Mouse (Mus musculus): ENCODE measurements around the gene Lhpp. TPM values are rescaled to one million over a fixed set of nuclear protein-coding genes. Genes with fewer than 3 reads are reported as not detected.

The Lhpp gene
- polyA plus RNA-seq, 1 experiment from 2014 or later = 17.7 TPM

DNA sequence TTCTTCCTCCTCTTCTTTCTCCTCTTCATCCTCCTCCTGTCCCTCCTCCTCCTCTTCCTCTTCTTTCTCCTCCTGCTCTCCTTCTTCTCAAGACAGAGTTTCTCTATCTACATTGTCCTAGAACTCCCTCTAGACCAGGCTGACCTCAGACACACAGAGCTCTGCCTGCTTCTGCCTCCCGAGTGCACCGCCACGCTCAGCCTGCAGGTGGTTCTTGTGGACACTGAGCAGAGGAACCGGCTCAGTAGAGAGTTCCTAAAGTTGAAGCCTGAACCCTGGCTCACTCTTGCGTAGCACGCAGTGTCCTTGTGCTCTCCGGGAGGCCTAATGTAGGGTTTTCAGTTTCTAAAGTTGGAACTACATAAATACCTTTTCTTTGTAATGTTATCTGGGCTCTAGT lies 94.7 kb downstream of the Lhpp start:
- WGBS = 90% methylated on average over 7 of the region's 7 CpGs
- ATAC-seq (ENCODE audit: low FRiP score) = no peak
- Histone ChIP-seq H3K4me1 (0 out of 2 replicates have a peak, but pooled peaks cover under 1% of the 10 kb centered on the region), H3K27me3 (no peaks in the 10 kb centered on the region), H3K4me2 (replicated peaks) (no peak overlapping the region), H3K9ac (no peak overlapping the region), H3K4me3 (no peak overlapping the region), H3K9me3 (replicated peaks) (no peaks in the 10 kb centered on the region), H3K27ac (no peak overlapping the region), H3K36me3 (no peaks in the 10 kb centered on the region)

DNA sequence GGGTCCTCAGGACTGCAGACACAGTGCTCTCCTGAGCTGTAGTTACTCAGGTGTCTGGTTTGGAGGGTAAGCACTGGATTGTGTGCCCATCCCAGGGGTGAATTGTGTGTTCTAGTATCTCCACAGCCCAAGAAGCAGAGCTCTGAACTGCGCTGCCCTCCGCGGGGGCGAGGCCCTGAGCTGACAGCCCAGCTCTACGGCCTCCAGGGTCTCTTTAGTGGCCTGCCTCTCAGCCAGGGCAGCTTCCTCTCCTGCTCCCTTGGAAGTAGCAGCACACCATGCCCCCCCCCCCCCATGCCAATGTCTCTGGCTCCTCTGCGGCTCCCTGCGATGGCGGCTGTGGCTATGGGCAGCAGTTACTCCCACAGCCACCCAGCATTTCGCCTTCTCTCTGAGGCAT lies 101.1 kb downstream of the Lhpp start:
- peaks cover 36% of the 10 kb centered on the region for H3K4me1 ChIP-seq
- peaks cover 15% of the 10 kb centered on the region for H3K36me3 ChIP-seq
- H3K27ac ChIP-seq = peak overlapping the region; percentile 52
- H3K4me2 ChIP-seq (replicated peaks) = no peak overlapping the region
- H3K9me3 ChIP-seq (replicated peaks) = no peaks in the 10 kb centered on the region
- no peaks in the 10 kb centered on the region for H3K27me3 ChIP-seq
- 0 out of 2 replicates have a peak, but pooled peaks have one; percentile 11 for ATAC-seq (ENCODE audit: low FRiP score)
- 84% methylated on average over 9 of the region's 9 CpGs for WGBS
- H3K9ac ChIP-seq = no peak overlapping the region
- no peak overlapping the region for H3K4me3 ChIP-seq

DNA sequence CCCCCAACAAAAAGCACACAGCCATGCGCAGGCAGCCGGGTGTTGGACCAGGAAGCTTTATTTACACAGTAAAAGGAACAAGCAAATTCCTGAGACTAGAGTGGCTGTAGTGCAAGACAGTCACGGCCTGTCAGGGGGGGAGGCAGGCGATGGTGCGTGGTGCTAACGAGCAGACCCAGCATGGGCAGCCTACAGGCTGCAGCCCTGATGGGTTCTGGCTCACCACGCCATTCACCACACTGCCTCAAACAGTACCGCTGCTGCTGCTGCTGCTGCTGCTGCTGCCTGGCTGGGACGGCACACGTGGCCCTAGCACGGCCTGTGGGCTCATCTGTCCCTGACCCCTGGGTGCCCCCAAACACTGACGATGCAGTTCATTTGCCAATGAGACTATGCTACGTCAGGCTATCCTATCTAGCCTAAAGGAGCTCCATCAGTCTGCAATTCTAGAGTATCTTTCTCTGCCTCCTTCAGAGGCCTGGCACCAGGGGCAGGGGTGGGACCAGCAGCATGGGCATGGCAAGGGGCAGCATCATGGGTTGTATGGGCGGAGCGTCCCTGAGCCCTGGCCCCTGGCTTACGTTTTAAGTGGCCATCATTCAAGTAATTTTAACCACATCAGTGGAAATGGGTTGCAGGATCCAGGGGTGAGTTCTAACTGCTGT lies 101.7 kb downstream of the Lhpp start:
- no peaks in the 10 kb centered on the region for H3K9me3 ChIP-seq (replicated peaks)
- peaks cover 36% of the 10 kb centered on the region for H3K4me1 ChIP-seq
- no peak overlapping the region for H3K4me3 ChIP-seq
- 42% methylated on average over 16 of the region's 16 CpGs for WGBS
- no peaks in the 10 kb centered on the region for H3K27me3 ChIP-seq
- ATAC-seq (ENCODE audit: low FRiP score) = peak; percentile 62
- no peak overlapping the region for H3K4me2 ChIP-seq (replicated peaks)
- no peak overlapping the region for H3K9ac ChIP-seq
- H3K36me3 ChIP-seq = peaks cover 15% of the 10 kb centered on the region
- H3K27ac ChIP-seq = peak overlapping the region; percentile 52

GRCm38 (mm10) chr7:132712956-132713355 lies 102.5 kb downstream of the Lhpp start:
- H3K4me3 ChIP-seq = no peak overlapping the region
- H3K27me3 ChIP-seq = no peaks in the 10 kb centered on the region
- no peaks in the 10 kb centered on the region for H3K9me3 ChIP-seq (replicated peaks)
- no peak overlapping the region for H3K4me2 ChIP-seq (replicated peaks)
- 84% methylated on average over 7 of the region's 7 CpGs for WGBS
- H3K27ac ChIP-seq = no peak overlapping the region
- H3K4me1 ChIP-seq = peaks cover 36% of the 10 kb centered on the region
- no peak overlapping the region for H3K9ac ChIP-seq
- peaks cover 15% of the 10 kb centered on the region for H3K36me3 ChIP-seq
- ATAC-seq (ENCODE audit: low FRiP score) = no peak

DNA sequence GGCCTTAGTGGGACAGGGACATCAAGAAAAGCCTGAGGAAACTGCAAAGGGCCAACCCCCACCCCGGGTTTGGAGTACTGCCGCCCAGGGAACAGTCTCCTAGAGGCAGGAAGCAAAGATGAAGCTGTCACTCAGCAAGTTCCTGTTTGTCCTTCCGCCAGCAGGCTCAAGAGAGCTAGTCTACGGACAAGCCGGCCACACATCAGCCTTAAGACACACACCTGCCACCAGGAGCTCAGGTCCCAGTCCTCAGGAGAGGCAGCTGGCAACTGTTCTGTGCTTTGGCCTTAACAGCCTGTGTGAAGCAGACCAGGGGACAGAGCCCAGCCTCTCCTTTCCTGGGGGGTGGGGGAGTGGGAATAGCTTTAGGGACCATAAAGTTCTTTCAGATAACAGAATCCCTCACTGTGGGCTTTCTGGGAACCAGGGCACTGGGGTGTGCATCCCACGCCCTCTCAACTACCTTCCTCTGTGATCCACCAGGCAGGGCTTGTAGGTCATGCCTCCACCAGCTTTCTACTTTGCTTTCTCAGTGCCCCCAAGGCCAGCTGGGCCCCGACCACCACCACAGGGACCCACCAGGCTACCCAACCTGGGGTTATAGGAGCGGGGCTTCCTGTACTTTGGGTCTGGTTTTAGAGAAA lies 103.2 kb downstream of the Lhpp start:
- H3K27me3 ChIP-seq = no peaks in the 10 kb centered on the region
- 70% methylated on average over 8 of the region's 8 CpGs for WGBS
- no peaks in the 10 kb centered on the region for H3K9me3 ChIP-seq (replicated peaks)
- H3K9ac ChIP-seq = no peak overlapping the region
- peaks cover 15% of the 10 kb centered on the region for H3K36me3 ChIP-seq
- no peak for ATAC-seq (ENCODE audit: low FRiP score)
- peak overlapping the region; percentile 67; the same call in 1 of the 2 replicates for H3K27ac ChIP-seq
- no peak overlapping the region for H3K4me2 ChIP-seq (replicated peaks)
- H3K4me1 ChIP-seq = peaks cover 36% of the 10 kb centered on the region
- no peak overlapping the region for H3K4me3 ChIP-seq

DNA sequence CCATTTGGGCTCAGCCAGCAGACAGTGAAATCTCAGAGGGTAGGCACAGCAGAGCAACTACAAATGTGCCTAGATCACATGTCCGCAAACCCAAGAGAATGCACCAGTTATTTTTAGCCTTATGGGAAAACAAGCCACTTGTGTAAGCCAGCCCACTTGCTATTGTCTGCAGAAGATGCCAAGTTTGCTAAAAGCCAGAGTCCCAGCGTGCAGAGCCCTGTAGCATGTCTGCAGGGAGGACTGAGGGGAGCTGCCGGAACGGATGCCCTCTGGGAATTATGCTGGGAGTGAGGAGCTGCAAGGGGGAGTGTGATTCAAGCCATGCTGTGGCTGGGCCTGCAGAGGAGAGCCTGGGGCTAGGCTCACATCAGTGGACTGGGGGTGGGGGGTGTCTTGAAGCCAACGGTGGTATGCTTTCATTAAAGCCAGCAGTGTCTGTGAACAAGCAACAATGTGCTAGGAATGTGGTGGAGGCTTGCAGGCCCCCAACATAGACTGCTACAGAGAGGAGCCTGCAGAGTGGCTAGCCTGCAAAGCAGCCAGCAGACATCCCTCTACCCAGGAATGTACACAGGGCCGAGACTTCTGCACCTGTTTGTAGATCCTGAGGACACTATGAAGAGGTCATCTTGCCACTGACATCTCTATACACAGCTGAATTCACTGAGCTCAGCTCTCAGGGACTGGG lies 103.9 kb downstream of the Lhpp start:
- ATAC-seq (ENCODE audit: low FRiP score) = no peak

DNA sequence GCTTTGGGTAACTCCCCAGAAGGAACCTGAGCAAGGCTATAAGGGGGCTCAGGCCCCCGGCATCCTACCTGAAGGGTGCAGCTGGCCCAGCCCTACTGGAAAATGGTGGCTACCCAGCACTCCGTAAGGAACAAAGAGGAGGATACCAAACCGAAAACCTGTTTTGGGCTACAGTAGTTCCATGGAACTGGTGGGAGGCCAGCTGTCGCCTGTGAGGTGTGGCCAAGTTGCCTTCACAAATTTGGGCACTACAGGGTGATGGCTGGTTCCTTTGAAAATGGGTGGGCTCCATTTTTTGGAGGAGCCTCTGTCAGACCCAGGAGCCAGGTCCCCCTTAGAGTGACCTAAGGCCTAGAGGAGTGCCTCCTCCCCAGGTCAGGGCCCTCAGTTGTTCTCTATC lies 104.8 kb downstream of the Lhpp start:
- Histone ChIP-seq H3K4me1 (peaks cover 36% of the 10 kb centered on the region), H3K27me3 (no peaks in the 10 kb centered on the region), H3K4me3 (no peak overlapping the region), H3K9ac (no peak overlapping the region), H3K9me3 (replicated peaks) (no peaks in the 10 kb centered on the region), H3K4me2 (replicated peaks) (no peak overlapping the region), H3K27ac (no peak overlapping the region; the same call in 1 of the 2 replicates), H3K36me3 (peaks cover 15% of the 10 kb centered on the region)
- WGBS = 95% methylated on average over 4 of the region's 4 CpGs
- no peak for ATAC-seq (ENCODE audit: low FRiP score)

More for the DNA sequence above, 103.9 kb downstream of the Lhpp start:
- no peaks in the 10 kb centered on the region for H3K27me3 ChIP-seq
- peak overlapping the region; percentile 67 for H3K27ac ChIP-seq
- H3K9ac ChIP-seq = no peak overlapping the region
- no peak overlapping the region for H3K4me3 ChIP-seq
- WGBS = 44% methylated on average over 6 of the region's 6 CpGs
- H3K4me2 ChIP-seq (replicated peaks) = no peak overlapping the region
- H3K36me3 ChIP-seq = peaks cover 15% of the 10 kb centered on the region
- H3K4me1 ChIP-seq = peaks cover 36% of the 10 kb centered on the region
- H3K9me3 ChIP-seq (replicated peaks) = no peaks in the 10 kb centered on the region

- Histone ChIP-seq H3K4me1 (peaks cover 18% of the 10 kb centered on the region), H3K4me2 (replicated peaks) (no peak overlapping the region), H3K27me3 (no peaks in the 10 kb centered on the region), H3K9me3 (replicated peaks) (no peaks in the 10 kb centered on the region), H3K9ac (no peak overlapping the region), H3K36me3 (peaks cover 7% of the 10 kb centered on the region), H3K27ac (no peak overlapping the region), H3K4me3 (no peak overlapping the region)
- ATAC-seq (ENCODE audit: low FRiP score) = no peak
- 91% methylated on average over 4 of the region's 4 CpGs for WGBS
Observed at GRCm38 (mm10) chr7:132719570-132719969, 109.1 kb downstream of the Lhpp start.

GRCm38 (mm10) chr7:132720562-132720961 lies 110.1 kb downstream of the Lhpp start:
- no peak overlapping the region for H3K27ac ChIP-seq
- WGBS = 78% methylated on average over 8 of the region's 8 CpGs
- H3K4me3 ChIP-seq = no peak overlapping the region
- H3K36me3 ChIP-seq = peaks cover under 1% of the 10 kb centered on the region; the same call in 1 of the 2 replicates
- no peaks in the 10 kb centered on the region for H3K9me3 ChIP-seq (replicated peaks)
- H3K9ac ChIP-seq = no peak overlapping the region
- H3K4me1 ChIP-seq = peaks cover 12% of the 10 kb centered on the region
- H3K27me3 ChIP-seq = no peaks in the 10 kb centered on the region
- H3K4me2 ChIP-seq (replicated peaks) = no peak overlapping the region
- ATAC-seq (ENCODE audit: low FRiP score) = no peak; the same call in 1 of the 2 replicates

- H3K27ac ChIP-seq = no peak overlapping the region
- H3K36me3 ChIP-seq = no peaks in the 10 kb centered on the region
- WGBS = 88% methylated on average over 12 of the region's 12 CpGs
- peaks cover 19% of the 10 kb centered on the region for H3K4me1 ChIP-seq
- no peaks in the 10 kb centered on the region for H3K27me3 ChIP-seq
- H3K4me3 ChIP-seq = no peak overlapping the region
- no peak for ATAC-seq (ENCODE audit: low FRiP score)
- H3K4me2 ChIP-seq (replicated peaks) = no peak overlapping the region
- no peaks in the 10 kb centered on the region for H3K9me3 ChIP-seq (replicated peaks)
- H3K9ac ChIP-seq = no peak overlapping the region
Observed at GRCm38 (mm10) chr7:132722401-132723370, 112.2 kb downstream of the Lhpp start.

GRCm38 (mm10) chr7:132723906-132724305 lies 113.5 kb downstream of the Lhpp start:
- Histone ChIP-seq H3K4me3 (no peak overlapping the region), H3K9ac (no peak overlapping the region), H3K9me3 (replicated peaks) (no peaks in the 10 kb centered on the region), H3K4me2 (replicated peaks) (no peak overlapping the region), H3K4me1 (peaks cover 19% of the 10 kb centered on the region), H3K27ac (no peak overlapping the region), H3K27me3 (no peaks in the 10 kb centered on the region), H3K36me3 (no peaks in the 10 kb centered on the region)
- ATAC-seq (ENCODE audit: low FRiP score) = no peak
- WGBS = 90% methylated on average over 11 of the region's 11 CpGs
